Mouse (Mus musculus): Measurements from ENCODE around the gene Pnmal2. TPM values are rescaled to one million over a fixed set of nuclear protein-coding genes. Genes with fewer than 3 reads are reported as not detected.

The Pnmal2 gene
- polyA plus RNA-seq, 1 experiment: 3.0 TPM

GRCm38 (mm10) chr7:16928341-16928740 is 16.1 kb upstream of the Pnmal2 start:
- 14% methylated on average over 2 of the region's 2 CpGs for WGBS
- no peak for DNase-seq
- no peaks in the 10 kb centered on the region for H3K36me3 ChIP-seq (ENCODE audit: control insufficient read depth, insufficient read depth, low read length)
- 0 out of 2 replicates have a peak, but pooled peaks cover 2% of the 10 kb centered on the region for H3K4me1 ChIP-seq (replicated peaks; ENCODE audit: control insufficient read depth, insufficient read depth, low read length)
- TF ChIP-seq CTCF (IDR thresholded peaks at IDR 0.05; ENCODE audit: borderline replicate concordance, control insufficient read depth, extremely low read depth, insufficient read depth, low read length, poor library complexity): no peak
- no peak for TF ChIP-seq POLR2A (IDR thresholded peaks at IDR 0.05; ENCODE audit: control insufficient read depth, extremely low read depth, insufficient read depth, low read length, poor library complexity)
- H3K27ac ChIP-seq (ENCODE audit: control insufficient read depth, insufficient read depth, low read length): no peak overlapping the region
- H3K4me3 ChIP-seq (ENCODE audit: control insufficient read depth, insufficient read depth, low read length): no peak overlapping the region
- H3K27me3 ChIP-seq (ENCODE audit: control insufficient read depth, insufficient read depth, low read length): no peaks in the 10 kb centered on the region

- WGBS: 8% methylated on average over 1 of the region's 1 CpGs
- no peaks in the 10 kb centered on the region for H3K36me3 ChIP-seq (ENCODE audit: control insufficient read depth, insufficient read depth, low read length)
- H3K27me3 ChIP-seq (ENCODE audit: control insufficient read depth, insufficient read depth, low read length): no peaks in the 10 kb centered on the region
- H3K4me3 ChIP-seq (ENCODE audit: control insufficient read depth, insufficient read depth, low read length): no peak overlapping the region
- peak; percentile 70 for DNase-seq
- TF ChIP-seq POLR2A (IDR thresholded peaks at IDR 0.05; ENCODE audit: control insufficient read depth, extremely low read depth, insufficient read depth, low read length, poor library complexity): no peak
- no peak for TF ChIP-seq CTCF (IDR thresholded peaks at IDR 0.05; ENCODE audit: borderline replicate concordance, control insufficient read depth, extremely low read depth, insufficient read depth, low read length, poor library complexity)
- H3K27ac ChIP-seq (ENCODE audit: control insufficient read depth, insufficient read depth, low read length): no peak overlapping the region
- no peaks in the 10 kb centered on the region for H3K4me1 ChIP-seq (replicated peaks; ENCODE audit: control insufficient read depth, insufficient read depth, low read length)
Measured at GRCm38 (mm10) chr7:16930850-16931249, 13.6 kb upstream of the Pnmal2 start.

- Histone ChIP-seq H3K4me3 (ENCODE audit: control insufficient read depth, insufficient read depth, low read length) (no peak overlapping the region), H3K27me3 (ENCODE audit: control insufficient read depth, insufficient read depth, low read length) (no peaks in the 10 kb centered on the region), H3K27ac (ENCODE audit: control insufficient read depth, insufficient read depth, low read length) (no peak overlapping the region), H3K36me3 (ENCODE audit: control insufficient read depth, insufficient read depth, low read length) (no peaks in the 10 kb centered on the region), H3K4me1 (replicated peaks; ENCODE audit: control insufficient read depth, insufficient read depth, low read length) (no peaks in the 10 kb centered on the region)
- DNase-seq: peak; percentile 80
- TF ChIP-seq CTCF (IDR thresholded peaks at IDR 0.05; ENCODE audit: borderline replicate concordance, control insufficient read depth, extremely low read depth, insufficient read depth, low read length, poor library complexity): no peak
- TF ChIP-seq POLR2A (IDR thresholded peaks at IDR 0.05; ENCODE audit: control insufficient read depth, extremely low read depth, insufficient read depth, low read length, poor library complexity): no peak
- WGBS: 24% methylated on average over 14 of the region's 14 CpGs
Measured at GRCm38 (mm10) chr7:16931968-16932627, 12.4 kb upstream of the Pnmal2 start.

GRCm38 (mm10) chr7:16932704-16933577 is 11.5 kb upstream of the Pnmal2 start:
- DNase-seq: peak; percentile 65
- Histone ChIP-seq H3K4me1 (replicated peaks; ENCODE audit: control insufficient read depth, insufficient read depth, low read length) (no peaks in the 10 kb centered on the region), H3K27me3 (ENCODE audit: control insufficient read depth, insufficient read depth, low read length) (no peaks in the 10 kb centered on the region), H3K36me3 (ENCODE audit: control insufficient read depth, insufficient read depth, low read length) (no peaks in the 10 kb centered on the region), H3K4me3 (ENCODE audit: control insufficient read depth, insufficient read depth, low read length) (no peak overlapping the region), H3K27ac (ENCODE audit: control insufficient read depth, insufficient read depth, low read length) (no peak overlapping the region)
- WGBS: 44% methylated on average over 14 of the region's 14 CpGs
- no peak for TF ChIP-seq CTCF (IDR thresholded peaks at IDR 0.05; ENCODE audit: borderline replicate concordance, control insufficient read depth, extremely low read depth, insufficient read depth, low read length, poor library complexity)
- no peak for TF ChIP-seq POLR2A (IDR thresholded peaks at IDR 0.05; ENCODE audit: control insufficient read depth, extremely low read depth, insufficient read depth, low read length, poor library complexity)

GRCm38 (mm10) chr7:16937312-16937711 is 7.2 kb upstream of the Pnmal2 start:
- Histone ChIP-seq H3K27me3 (ENCODE audit: control insufficient read depth, insufficient read depth, low read length) (no peaks in the 10 kb centered on the region), H3K36me3 (ENCODE audit: control insufficient read depth, insufficient read depth, low read length) (no peaks in the 10 kb centered on the region), H3K27ac (ENCODE audit: control insufficient read depth, insufficient read depth, low read length) (no peak overlapping the region), H3K4me3 (ENCODE audit: control insufficient read depth, insufficient read depth, low read length) (no peak overlapping the region), H3K4me1 (replicated peaks; ENCODE audit: control insufficient read depth, insufficient read depth, low read length) (no peaks in the 10 kb centered on the region)
- 49% methylated on average over 4 of the region's 4 CpGs for WGBS
- peak; percentile 63; the same call in 1 of the 2 replicates for TF ChIP-seq CTCF (IDR thresholded peaks at IDR 0.05; ENCODE audit: borderline replicate concordance, control insufficient read depth, extremely low read depth, insufficient read depth, low read length, poor library complexity)
- TF ChIP-seq POLR2A (IDR thresholded peaks at IDR 0.05; ENCODE audit: control insufficient read depth, extremely low read depth, insufficient read depth, low read length, poor library complexity): no peak
- DNase-seq: no peak

- WGBS: 82% methylated on average over 17 of the region's 17 CpGs
- no peak for DNase-seq
- Histone ChIP-seq H3K27ac (ENCODE audit: control insufficient read depth, insufficient read depth, low read length) (no peak overlapping the region), H3K27me3 (ENCODE audit: control insufficient read depth, insufficient read depth, low read length) (no peaks in the 10 kb centered on the region), H3K4me3 (ENCODE audit: control insufficient read depth, insufficient read depth, low read length) (no peak overlapping the region), H3K36me3 (ENCODE audit: control insufficient read depth, insufficient read depth, low read length) (no peaks in the 10 kb centered on the region), H3K4me1 (replicated peaks; ENCODE audit: control insufficient read depth, insufficient read depth, low read length) (0 out of 2 replicates have a peak, but pooled peaks cover 2% of the 10 kb centered on the region)
- TF ChIP-seq CTCF (IDR thresholded peaks at IDR 0.05; ENCODE audit: borderline replicate concordance, control insufficient read depth, extremely low read depth, insufficient read depth, low read length, poor library complexity) (no peak), POLR2A (IDR thresholded peaks at IDR 0.05; ENCODE audit: control insufficient read depth, extremely low read depth, insufficient read depth, low read length, poor library complexity) (no peak)
Measured at GRCm38 (mm10) chr7:16938117-16938791, 6.2 kb upstream of the Pnmal2 start.
